Mouse (Mus musculus) midbrain, embryonic 11.5 days (tissue): ENCODE data around the gene Ubqlnl. TPM values are rescaled to one million over a fixed set of nuclear protein-coding genes. Genes with fewer than 3 reads are reported as not detected.

Experiments used
- ATAC-seq: fragments of 200-750 bp; cut with Nextera tagmentation; 2 replicates; pipeline ENCODE4 v1.8.0; 2017; ENCODE audit warnings: moderate TSS enrichment, moderate library complexity; ENCODE audit not compliant: low FRiP score
- DNase-seq: peaks from one replicate; pipeline ENCODE4 v3.0.0; 2015; ENCODE audit warnings: low spot score; ENCODE audit errors: missing footprints
- H3K27ac ChIP-seq: fragments of 300-500 bp; sonication (generic); 2 replicates; pipeline ENCODE4 v1.5.1; 2014; ENCODE audit warnings: low read depth, low read length
- H3K27me3 ChIP-seq: fragments of 300-500 bp; sonication (generic); 2 replicates; pipeline ENCODE4 v1.6.1; 2014; ENCODE audit warnings: mild to moderate bottlenecking, low read length, moderate library complexity, mixed read lengths; ENCODE audit not compliant: control insufficient read depth, insufficient read depth
- H3K36me3 ChIP-seq: fragments of 300-500 bp; sonication (generic); 2 replicates; pipeline ENCODE4 v1.6.1; 2014; ENCODE audit warnings: mild to moderate bottlenecking, low read length, moderate library complexity, mixed read lengths; ENCODE audit not compliant: control insufficient read depth, insufficient read depth
- H3K4me1 ChIP-seq: fragments of 300-500 bp; sonication (generic); 2 replicates; pipeline ENCODE4 v1.6.1; 2014; ENCODE audit warnings: low read length; ENCODE audit not compliant: control insufficient read depth, insufficient read depth
- H3K4me2 ChIP-seq: fragments of 300-500 bp; sonication (generic); 2 replicates; pipeline ENCODE4 v1.6.1; 2014; ENCODE audit warnings: mild to moderate bottlenecking, moderate library complexity
- H3K4me3 ChIP-seq: fragments of 300-500 bp; sonication (generic); 2 replicates; pipeline ENCODE4 v1.5.1; 2014; ENCODE audit warnings: low read depth, low read length
- H3K9ac ChIP-seq: fragments of 300-500 bp; sonication (generic); 2 replicates; pipeline ENCODE4 v1.6.1; 2014; ENCODE audit warnings: low read length
- H3K9me3 ChIP-seq: fragments of 300-500 bp; sonication (generic); 2 replicates; pipeline ENCODE4 v1.6.1; 2016; ENCODE audit warnings: low read length; ENCODE audit not compliant: control insufficient read depth
- WGBS: fragments of 180-500 bp; shearing (Covaris S2); extraction: QIAGEN DNeasy Blood & Tissue Kit; methylation state at CpG from one replicate; pipeline ENCODE4 v1.1.7; 2014; 5-methylcytosine and 5-hydroxymethylcytosine counted together
- polyA plus RNA-seq: library from polyadenylated mRNA; unstranded; fragments of >200 nt; fragmentation: Nextera tagmentation; extraction: Ambion mirVana; gene quantifications from 2 replicates; pipeline ENCODE4 v1.2.1, GENCODE M21; 2014

The Ubqlnl gene
- polyA plus RNA-seq, 1 experiment from 2014 or later, result not detected

DNA sequence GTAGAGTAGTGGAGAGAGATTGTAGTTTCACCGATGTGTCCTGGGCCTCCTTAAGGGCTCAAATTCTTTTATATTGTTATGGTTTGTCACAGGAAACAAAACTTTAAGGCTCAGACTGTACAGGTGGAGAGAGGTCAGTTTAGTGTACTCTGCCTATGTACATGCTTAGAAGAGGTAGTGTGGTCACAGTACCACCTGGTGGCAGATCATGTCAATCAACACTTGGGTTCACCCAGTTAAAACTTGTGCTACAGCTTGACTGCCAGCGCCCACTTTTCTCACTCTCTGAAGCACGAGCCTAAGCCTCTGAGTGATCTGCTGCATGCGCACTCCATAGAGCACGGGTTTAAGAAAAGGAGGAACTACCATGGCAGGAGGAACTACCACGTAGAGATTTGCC, 16.7 kb upstream of the Ubqlnl start:
- Histone ChIP-seq H3K9me3 (no peaks in the 10 kb centered on the region), H3K4me1 (no peaks in the 10 kb centered on the region), H3K27me3 (no peaks in the 10 kb centered on the region), H3K4me3 (no peak overlapping the region), H3K36me3 (no peaks in the 10 kb centered on the region), H3K27ac (no peak overlapping the region), H3K9ac (no peak overlapping the region), H3K4me2 (no peak overlapping the region)
- ATAC-seq (no peak), DNase-seq (no peak)
- 89% methylated on average over 6 of the region's 6 CpGs for WGBS

- Histone ChIP-seq H3K27ac (no peak within 1 kb of the TSS), H3K36me3 (no peaks in the 10 kb centered on the region), H3K4me1 (no peaks in the 10 kb centered on the region), H3K27me3 (no peaks in the 10 kb centered on the region), H3K9me3 (no peaks in the 10 kb centered on the region), H3K4me2 (no peak within 1 kb of the TSS), H3K9ac (no peak within 1 kb of the TSS), H3K4me3 (no peak within 1 kb of the TSS)
- ATAC-seq (no peak), DNase-seq (no peak)
- WGBS, result 79% methylated on average over 3 of the region's 3 CpGs
Measured at GRCm38 (mm10) chr7:104143179-104143578, 7.2 kb downstream of the Ubqlnl start, which contains the start of gene Ubqln3. Gene Ubqln3 (minus strand): TSS chr7:104143279.

- H3K36me3 ChIP-seq, result no peaks in the 10 kb centered on the region
- H3K9ac ChIP-seq, result no peak within 1 kb of the TSS
- no peak within 1 kb of the TSS for H3K4me2 ChIP-seq
- 88% methylated on average over 5 of the region's 5 CpGs for WGBS
- H3K4me1 ChIP-seq, result no peaks in the 10 kb centered on the region
- no peaks in the 10 kb centered on the region for H3K27me3 ChIP-seq
- DNase-seq, result no peak
- H3K9me3 ChIP-seq, result no peaks in the 10 kb centered on the region
- no peak within 1 kb of the TSS for H3K27ac ChIP-seq
- no peak for ATAC-seq
- H3K4me3 ChIP-seq, result no peak within 1 kb of the TSS
Measured at GRCm38 (mm10) chr7:104137305-104137704, 13.1 kb downstream of the Ubqlnl start, which contains the start of gene Olfr643. Gene Olfr643 (minus strand): TSS chr7:104137405.

DNA sequence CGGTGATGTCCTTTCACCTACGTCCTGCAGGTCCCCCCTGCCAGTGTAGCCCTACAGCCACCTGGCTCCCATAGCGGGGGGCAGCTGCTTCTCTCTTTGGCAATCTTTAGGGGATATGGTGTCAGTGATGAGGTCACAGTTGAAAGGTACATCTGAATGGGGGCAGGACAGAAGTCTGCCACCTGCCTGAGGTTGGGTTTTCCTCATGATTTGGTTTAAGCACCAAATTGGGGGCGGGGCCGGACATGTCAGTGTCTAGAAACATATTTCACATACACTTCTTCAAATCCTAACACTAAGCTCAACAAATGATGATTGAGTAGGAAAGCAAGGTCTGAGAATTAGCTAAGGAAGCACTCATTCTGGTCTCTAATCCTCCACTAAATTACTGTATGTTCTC, 20.6 kb downstream of the Ubqlnl start, which contains the start of gene Ubqln5:
Gene Ubqln5, minus strand, starts transcription at position 101 of the 400 bp plus-strand sequence.
- no peak for ATAC-seq
- Histone ChIP-seq H3K9me3 (no peaks in the 10 kb centered on the region), H3K27ac (no peak within 1 kb of the TSS), H3K4me3 (no peak within 1 kb of the TSS), H3K4me2 (no peak within 1 kb of the TSS), H3K4me1 (no peaks in the 10 kb centered on the region), H3K36me3 (no peaks in the 10 kb centered on the region), H3K27me3 (no peaks in the 10 kb centered on the region), H3K9ac (no peak within 1 kb of the TSS)
- no peak for DNase-seq
- WGBS, result 93% methylated on average over 5 of the region's 5 CpGs

GRCm38 (mm10) chr7:104104757-104104972, 45.7 kb downstream of the Ubqlnl start, which contains the start of gene Olfr646:
Gene Olfr646 (plus strand): TSS chr7:104104873.
- no peak for ATAC-seq
- H3K4me3 ChIP-seq, result no peak within 1 kb of the TSS

DNA sequence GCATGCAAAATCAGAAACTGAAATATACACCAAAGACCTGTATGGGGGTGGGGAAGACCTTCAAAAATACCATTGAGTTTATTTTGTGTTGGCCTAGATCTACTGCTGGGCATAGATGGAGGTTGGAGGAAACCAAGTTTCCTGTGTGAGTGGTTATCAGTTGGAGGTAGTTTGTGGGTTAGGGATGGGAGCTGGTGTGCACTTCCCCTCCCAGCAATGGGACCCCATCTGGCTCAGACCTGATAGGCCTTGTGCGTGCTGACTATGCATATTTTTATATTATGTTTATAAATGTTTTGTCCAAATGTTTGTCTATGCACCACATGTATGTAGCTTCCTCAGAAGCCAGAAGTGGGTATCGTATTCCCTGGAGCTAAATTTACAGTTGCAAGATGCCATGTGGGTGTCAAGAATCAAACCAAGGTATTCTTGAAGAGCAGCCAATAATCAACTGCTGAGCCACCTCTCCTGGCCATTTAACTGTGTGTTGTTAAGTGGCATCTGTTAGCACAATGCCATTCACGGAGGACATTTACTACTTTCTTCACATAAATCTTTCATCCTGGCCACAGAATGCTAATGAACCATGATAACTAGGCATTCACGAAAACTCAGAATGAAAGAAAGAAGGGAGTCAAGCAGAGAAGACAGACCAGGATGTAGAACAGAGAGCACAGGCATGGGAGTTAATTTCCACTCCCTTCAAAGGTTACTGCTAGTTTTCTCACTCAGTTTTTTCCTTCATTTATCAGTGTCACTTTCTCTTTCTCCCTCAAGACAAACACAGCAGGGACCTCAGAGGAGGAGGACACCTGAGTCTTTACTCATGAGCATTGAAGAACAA, 46.2 kb downstream of the Ubqlnl start:
- Histone ChIP-seq H3K9me3 (no peaks in the 10 kb centered on the region), H3K9ac (no peak overlapping the region), H3K36me3 (no peaks in the 10 kb centered on the region), H3K27ac (no peak overlapping the region), H3K27me3 (no peaks in the 10 kb centered on the region), H3K4me3 (no peak overlapping the region), H3K4me1 (no peaks in the 10 kb centered on the region), H3K4me2 (no peak overlapping the region)
- WGBS, result 79% methylated on average over 4 of the region's 4 CpGs
- ATAC-seq (no peak), DNase-seq (no peak)

More at GRCm38 (mm10) chr7:104104757-104104972, 45.7 kb downstream of the Ubqlnl start, which contains the start of gene Olfr646:
- no peak within 1 kb of the TSS for H3K4me2 ChIP-seq
- DNase-seq, result no peak
- no peak within 1 kb of the TSS for H3K27ac ChIP-seq
- H3K9me3 ChIP-seq, result no peaks in the 10 kb centered on the region
- H3K4me1 ChIP-seq, result no peaks in the 10 kb centered on the region
- no peaks in the 10 kb centered on the region for H3K27me3 ChIP-seq
- no peak within 1 kb of the TSS for H3K9ac ChIP-seq
- H3K36me3 ChIP-seq, result no peaks in the 10 kb centered on the region

Other genes starting within 250 kb of the Ubqlnl start
- not detected in 2 replicates for gene Olfr65, start 247.1 kb downstream of the Ubqlnl start, polyA plus RNA-seq
- gene Olfr631, start 221.7 kb downstream of the Ubqlnl start, polyA plus RNA-seq, result not detected in 2 replicates
- gene Olfr632, start 216.2 kb downstream of the Ubqlnl start, polyA plus RNA-seq, result not detected in 2 replicates
- not detected in 2 replicates for gene Olfr633, start 206.1 kb downstream of the Ubqlnl start, polyA plus RNA-seq
- gene Olfr635, start 179.4 kb downstream of the Ubqlnl start, polyA plus RNA-seq, result 0.01 and 0.03 TPM in 2 replicates
- gene Olfr638, start 151.8 kb downstream of the Ubqlnl start, polyA plus RNA-seq, result not detected in 2 replicates
- gene Olfr639, start 133.3 kb downstream of the Ubqlnl start, polyA plus RNA-seq, result not detected in 2 replicates
- gene Olfr640, start 125.0 kb downstream of the Ubqlnl start, polyA plus RNA-seq, result not detected in 2 replicates
- not detected in 2 replicates for gene Olfr641, start 115.1 kb downstream of the Ubqlnl start, polyA plus RNA-seq
- gene Olfr642, start 97.9 kb downstream of the Ubqlnl start, polyA plus RNA-seq, result not detected in 2 replicates
- not detected in 2 replicates for gene 4930516K23Rik, start 89.1 kb downstream of the Ubqlnl start, polyA plus RNA-seq
- gene Olfr644, start 78.7 kb downstream of the Ubqlnl start, polyA plus RNA-seq, result not detected in 2 replicates
- gene Olfr645, start 65.1 kb downstream of the Ubqlnl start, polyA plus RNA-seq, result not detected in 2 replicates
- not detected in 2 replicates for gene Olfr646, start 45.7 kb downstream of the Ubqlnl start, polyA plus RNA-seq
- gene Ubqln5, start 20.7 kb downstream of the Ubqlnl start, polyA plus RNA-seq, result not detected in 2 replicates
- gene Olfr643, start 13.2 kb downstream of the Ubqlnl start, polyA plus RNA-seq, result not detected in 2 replicates
- gene Ubqln3, start 7.3 kb downstream of the Ubqlnl start, polyA plus RNA-seq, result not detected in 2 replicates
- gene Olfm5, start 14.3 kb upstream of the Ubqlnl start, polyA plus RNA-seq, result not detected in 2 replicates
- gene Olfr648, start 32.8 kb upstream of the Ubqlnl start, polyA plus RNA-seq, result 0.19 and 0.26 TPM in 2 replicates
- gene Olfr649, start 45.4 kb upstream of the Ubqlnl start, polyA plus RNA-seq, result not detected in 2 replicates
- 2.5 and 2.8 TPM in 2 replicates for gene Trim6, start 68.2 kb upstream of the Ubqlnl start, polyA plus RNA-seq
- gene Trim34a, start 93.9 kb upstream of the Ubqlnl start, polyA plus RNA-seq, result 0.63 and 0.68 TPM in 2 replicates
- gene Trim5, start 137.5 kb upstream of the Ubqlnl start, polyA plus RNA-seq, result 0.40 TPM in 1 of 2 replicates, not detected in the other
- gene Trim12a, start 164.9 kb upstream of the Ubqlnl start, polyA plus RNA-seq, result 1.9 and 2.1 TPM in 2 replicates
- gene Trim34b, start 178.9 kb upstream of the Ubqlnl start, polyA plus RNA-seq, result not detected in 2 replicates
- 0.30 and 0.65 TPM in 2 replicates for gene Trim12c, start 202.8 kb upstream of the Ubqlnl start, polyA plus RNA-seq
- gene Trim30b, start 219.3 kb upstream of the Ubqlnl start, polyA plus RNA-seq, result not detected in 2 replicates